Comparison of ENCODE assay signal across 15 mouse cellular contexts in genomic region chr17:6967673-6968072, GRCm38 (mm10). TPM values are rescaled to one million over a fixed set of nuclear protein-coding genes. Genes with fewer than 3 reads are reported as not detected.
"Had no signal": no experiment of that assay in that cellular context is flagged by ENCODE, and none has a peak within 500 bp of the region (broad histone marks: within the 10 kb centered on the region; RNA-seq: fewer than 3 reads in every experiment).

No protein-coding gene starts in this region.

RNA-seq across cellular contexts. Expression of gene Gm49721, which starts 11.0 kb away (rescaled TPM):
- polyA plus RNA-seq: liver, embryonic 12.5 days; macrophage; myocyte; spleen, adult 2 months had no signal

RNA-seq across cellular contexts. Expression of gene Gm1604a, which starts 57.7 kb away (rescaled TPM):
- total RNA-seq: midbrain, postnatal 0 days had no signal
- polyA plus RNA-seq: liver, embryonic 12.5 days; lung, embryonic 14.5 days; lung, embryonic 16.5 days; macrophage; midbrain, embryonic 11.5 days; midbrain, embryonic 13.5 days; myocyte; neural tube, embryonic 11.5 days; neural tube, embryonic 13.5 days; spleen, adult 2 months; stomach, embryonic 15.5 days; stomach, postnatal 0 days; testis, adult 2 months; urinary bladder, adult 2 months had no signal
